Mouse (Mus musculus) heart, embryonic 13.5 days (tissue): ENCODE measurements around the gene Vat1. TPM values are rescaled to one million over a fixed set of nuclear protein-coding genes. Genes with fewer than 3 reads are reported as not detected.
"Not testable (repeated sequence)": the region's sequence is repeated elsewhere in the genome, so short reads cannot be mapped to it uniquely, and the experiment has no call there.

Source experiments
- ATAC-seq: fragments of 200-750 bp; cut with Nextera tagmentation; 2 replicates; pipeline ENCODE4 v1.8.0; 2017; ENCODE audit warnings: moderate TSS enrichment; ENCODE audit not compliant: insufficient number of reproducible peaks, low FRiP score, low TSS enrichment; ENCODE audit errors: extremely low read depth
- H3K27ac ChIP-seq: fragments of 300-500 bp; sonication (generic); replicated peaks from 2 replicates; pipeline ENCODE4 v1.5.1; 2015; ENCODE audit warnings: moderate library complexity, mild to moderate bottlenecking, inconsistent platforms
- H3K27me3 ChIP-seq: fragments of 300-500 bp; sonication (generic); replicated peaks from 2 replicates; pipeline ENCODE4 v1.6.1; 2015; ENCODE audit warnings: mild to moderate bottlenecking, inconsistent platforms
- H3K36me3 ChIP-seq: fragments of 300-500 bp; sonication (generic); 2 replicates; pipeline ENCODE4 v1.6.1; 2015; ENCODE audit warnings: mild to moderate bottlenecking, inconsistent platforms
- H3K4me1 ChIP-seq: fragments of 300-500 bp; sonication (generic); 2 replicates; pipeline ENCODE4 v1.6.1; 2015; ENCODE audit warnings: inconsistent platforms
- H3K4me2 ChIP-seq: fragments of 300-500 bp; sonication (generic); 2 replicates; pipeline ENCODE4 v1.6.1; 2015; ENCODE audit warnings: inconsistent platforms, mild to moderate bottlenecking, moderate library complexity
- H3K4me3 ChIP-seq: fragments of 300-500 bp; sonication (generic); 2 replicates; pipeline ENCODE4 v1.5.1; 2015; ENCODE audit warnings: moderate library complexity, mild to moderate bottlenecking, inconsistent platforms
- H3K9ac ChIP-seq: fragments of 300-500 bp; sonication (generic); 2 replicates; pipeline ENCODE4 v1.6.1; 2015; ENCODE audit warnings: inconsistent platforms, mild to moderate bottlenecking, moderate library complexity
- H3K9me3 ChIP-seq: fragments of 300-500 bp; sonication (generic); 2 replicates; pipeline ENCODE4 v1.6.1; 2016; ENCODE audit warnings: inconsistent platforms
- WGBS: fragments of 180-500 bp; shearing (Covaris S2); methylation state at CpG from one replicate; pipeline ENCODE4 v1.1.7; 2015; ENCODE audit warnings: mixed read lengths; 5-methylcytosine and 5-hydroxymethylcytosine counted together
- polyA plus RNA-seq: library from polyadenylated mRNA; unstranded; fragments of >200 nt; fragmentation: Nextera tagmentation; extraction: Ambion mirVana; gene quantifications from 2 replicates; pipeline ENCODE4 v1.2.1, GENCODE M21; 2015

The Vat1 gene
- polyA plus RNA-seq, 1 experiment from 2014 or later = 28.0 TPM

- peak overlapping the region; percentile 70; the same call in 1 of the 2 replicates for H3K9ac ChIP-seq
- peak overlapping the region; percentile 59 for H3K4me2 ChIP-seq
- ATAC-seq, H3K9me3 ChIP-seq, H3K27me3 ChIP-seq, H3K27ac ChIP-seq: not testable (repeated sequence)
- peak overlapping the region; percentile 91 for H3K4me3 ChIP-seq
- peaks cover 32% of the 10 kb centered on the region for H3K36me3 ChIP-seq
- H3K4me1 ChIP-seq = peaks cover 21% of the 10 kb centered on the region
- WGBS = 33% methylated on average over 15 of the region's 15 CpGs
Observed at GRCm38 (mm10) chr11:101441450-101442126, 24.4 kb downstream of the Vat1 start.

- H3K27ac ChIP-seq, H3K4me1 ChIP-seq, H3K9me3 ChIP-seq, ATAC-seq, H3K9ac ChIP-seq, H3K4me3 ChIP-seq, H3K4me2 ChIP-seq, H3K27me3 ChIP-seq: not testable (repeated sequence)
- 50% methylated on average over 3 of the region's 3 CpGs for WGBS
- H3K36me3 ChIP-seq = peaks cover 34% of the 10 kb centered on the region
Observed at GRCm38 (mm10) chr11:101438006-101438405, 28.0 kb downstream of the Vat1 start.

GRCm38 (mm10) chr11:101436916-101437315 lies 29.1 kb downstream of the Vat1 start:
- no peaks in the 10 kb centered on the region for H3K27me3 ChIP-seq
- no peak overlapping the region for H3K27ac ChIP-seq
- no peak overlapping the region for H3K9ac ChIP-seq
- 75% methylated on average over 4 of the region's 4 CpGs for WGBS
- no peak overlapping the region for H3K4me2 ChIP-seq
- ATAC-seq = no peak
- H3K36me3 ChIP-seq = peaks cover 44% of the 10 kb centered on the region
- H3K4me1 ChIP-seq = no peaks in the 10 kb centered on the region
- no peaks in the 10 kb centered on the region for H3K9me3 ChIP-seq
- no peak overlapping the region for H3K4me3 ChIP-seq

GRCm38 (mm10) chr11:101435831-101436230 lies 30.2 kb downstream of the Vat1 start:
- Histone ChIP-seq H3K36me3 (peaks cover 55% of the 10 kb centered on the region), H3K27ac (no peak overlapping the region), H3K4me2 (no peak overlapping the region), H3K4me1 (no peaks in the 10 kb centered on the region), H3K4me3 (no peak overlapping the region), H3K9ac (no peak overlapping the region), H3K27me3 (no peaks in the 10 kb centered on the region), H3K9me3 (no peaks in the 10 kb centered on the region)
- WGBS = 70% methylated on average over 4 of the region's 4 CpGs
- ATAC-seq = no peak

- H3K27me3 ChIP-seq = no peaks in the 10 kb centered on the region
- 84% methylated on average over 13 of the region's 13 CpGs for WGBS
- no peak overlapping the region for H3K27ac ChIP-seq
- no peak for ATAC-seq
- H3K9ac ChIP-seq = no peak overlapping the region
- H3K4me1 ChIP-seq = no peaks in the 10 kb centered on the region
- H3K4me2 ChIP-seq = no peak overlapping the region
- peaks cover 72% of the 10 kb centered on the region for H3K36me3 ChIP-seq
- H3K9me3 ChIP-seq = no peaks in the 10 kb centered on the region
- H3K4me3 ChIP-seq = no peak overlapping the region
Observed at GRCm38 (mm10) chr11:101433396-101433795, 32.6 kb downstream of the Vat1 start.

- H3K4me3 ChIP-seq = no peak overlapping the region
- H3K36me3 ChIP-seq = peaks cover 71% of the 10 kb centered on the region
- no peak for ATAC-seq
- 89% methylated on average over 9 of the region's 9 CpGs for WGBS
- no peaks in the 10 kb centered on the region for H3K9me3 ChIP-seq
- no peak overlapping the region for H3K4me2 ChIP-seq
- H3K9ac ChIP-seq = no peak overlapping the region
- no peaks in the 10 kb centered on the region for H3K27me3 ChIP-seq
- peaks cover 9% of the 10 kb centered on the region for H3K4me1 ChIP-seq
- H3K27ac ChIP-seq = no peak overlapping the region
Observed at GRCm38 (mm10) chr11:101431327-101431726, 34.7 kb downstream of the Vat1 start.

GRCm38 (mm10) chr11:101426165-101426564 lies 39.9 kb downstream of the Vat1 start:
- H3K4me2 ChIP-seq = peak overlapping the region; percentile 85
- H3K4me1 ChIP-seq = peaks cover 37% of the 10 kb centered on the region
- no peak overlapping the region for H3K27ac ChIP-seq
- no peaks in the 10 kb centered on the region for H3K27me3 ChIP-seq
- peak overlapping the region; percentile 94 for H3K4me3 ChIP-seq
- no peak for ATAC-seq
- H3K9me3 ChIP-seq = no peaks in the 10 kb centered on the region
- 44% methylated on average over 8 of the region's 8 CpGs for WGBS
- peaks cover 29% of the 10 kb centered on the region for H3K36me3 ChIP-seq
- peak overlapping the region; percentile 91 for H3K9ac ChIP-seq

- Histone ChIP-seq H3K27me3 (no peaks in the 10 kb centered on the region), H3K9me3 (no peaks in the 10 kb centered on the region), H3K9ac (peak within 1 kb of the TSS; percentile 91), H3K36me3 (peaks cover 29% of the 10 kb centered on the region), H3K4me2 (peak within 1 kb of the TSS; percentile 85), H3K4me3 (peak within 1 kb of the TSS; percentile 94), H3K27ac (peak within 1 kb of the TSS; percentile 99), H3K4me1 (peaks cover 37% of the 10 kb centered on the region)
- WGBS = under 1% methylated on average over 81 of the region's 81 CpGs
- peak; percentile 82 for ATAC-seq
Observed at GRCm38 (mm10) chr11:101424925-101425813, 40.9 kb downstream of the Vat1 start, which contains the start of the genes Rundc1 and Ptges3l. Rundc1 (plus strand) TSS chr11:101425085. Ptges3l (minus strand) TSS chr11:101425333.

GRCm38 (mm10) chr11:101424105-101424851 lies 41.8 kb downstream of the Vat1 start, which contains the start of gene Gm27029:
Gm27029 (minus strand) TSS chr11:101424796.
- Histone ChIP-seq H3K27ac (peak within 1 kb of the TSS; percentile 99), H3K4me1 (peaks cover 37% of the 10 kb centered on the region), H3K4me3 (peak within 1 kb of the TSS; percentile 94), H3K9ac (peak within 1 kb of the TSS; percentile 91), H3K9me3 (no peaks in the 10 kb centered on the region), H3K36me3 (peaks cover 29% of the 10 kb centered on the region), H3K4me2 (peak within 1 kb of the TSS; percentile 85), H3K27me3 (no peaks in the 10 kb centered on the region)
- 2% methylated on average over 23 of the region's 23 CpGs for WGBS
- ATAC-seq = peak; percentile 44

GRCm38 (mm10) chr11:101420148-101420547 lies 45.9 kb downstream of the Vat1 start:
- no peak for ATAC-seq
- 83% methylated on average over 5 of the region's 5 CpGs for WGBS
- Histone ChIP-seq H3K4me2 (no peak overlapping the region), H3K9me3 (no peaks in the 10 kb centered on the region), H3K36me3 (peaks cover 36% of the 10 kb centered on the region), H3K9ac (no peak overlapping the region), H3K4me3 (no peak overlapping the region), H3K4me1 (peaks cover 31% of the 10 kb centered on the region), H3K27ac (no peak overlapping the region), H3K27me3 (no peaks in the 10 kb centered on the region)

- Histone ChIP-seq H3K4me2 (no peak overlapping the region), H3K27ac (no peak overlapping the region), H3K27me3 (no peaks in the 10 kb centered on the region), H3K9ac (no peak overlapping the region), H3K4me1 (peaks cover 31% of the 10 kb centered on the region), H3K4me3 (no peak overlapping the region), H3K36me3 (peaks cover 36% of the 10 kb centered on the region), H3K9me3 (no peaks in the 10 kb centered on the region)
- ATAC-seq = no peak
- 22% methylated on average over 3 of the region's 3 CpGs for WGBS
Observed at GRCm38 (mm10) chr11:101419610-101420009, 46.4 kb downstream of the Vat1 start.
